Mouse (Mus musculus) hindbrain, embryonic 14.5 days (tissue): ENCODE data around the gene Usp9x. TPM values are rescaled to one million over a fixed set of nuclear protein-coding genes. Genes with fewer than 3 reads are reported as not detected.
A peak's percentile ranks its signal among the peaks of the same experiment; 100 is the strongest.

Experiments
- ATAC-seq: fragments of 200-750 bp; cut with Nextera tagmentation; 2 replicates; pipeline ENCODE4 v1.8.0; 2017; ENCODE audit warnings: moderate number of reproducible peaks, mild to moderate bottlenecking, moderate TSS enrichment, moderate library complexity; ENCODE audit not compliant: low FRiP score
- DNase-seq: peaks from one replicate; pipeline ENCODE4 v3.0.0-alpha.2; 2015; ENCODE audit warnings: low spot score
- H3K27ac ChIP-seq: fragments of 300-500 bp; sonication (generic); 2 replicates; pipeline ENCODE4 v1.5.1; 2014; ENCODE audit warnings: mild to moderate bottlenecking, moderate library complexity
- H3K27me3 ChIP-seq: fragments of 300-500 bp; sonication (generic); 2 replicates; pipeline ENCODE4 v1.6.1; 2014; ENCODE audit warnings: mild to moderate bottlenecking, low read length, mixed read lengths; ENCODE audit not compliant: control insufficient read depth, insufficient read depth
- H3K36me3 ChIP-seq: fragments of 300-500 bp; sonication (generic); replicated peaks from 2 replicates; pipeline ENCODE4 v1.6.1; 2014; ENCODE audit not compliant: control insufficient read depth, insufficient read depth
- H3K4me1 ChIP-seq: fragments of 300-500 bp; sonication (generic); replicated peaks from 2 replicates; pipeline ENCODE4 v1.6.1; 2014; ENCODE audit warnings: antibody characterized with exemption, low read length, mixed read lengths; ENCODE audit not compliant: control insufficient read depth, insufficient read depth
- H3K4me2 ChIP-seq: fragments of 300-500 bp; sonication (generic); replicated peaks from 2 replicates; pipeline ENCODE4 v1.6.1; 2014; ENCODE audit warnings: mild to moderate bottlenecking, moderate library complexity
- H3K4me3 ChIP-seq: fragments of 300-500 bp; sonication (generic); replicated peaks from 2 replicates; pipeline ENCODE4 v1.5.1; 2014; ENCODE audit warnings: mild to moderate bottlenecking, low read length
- H3K9ac ChIP-seq: fragments of 300-500 bp; sonication (generic); 2 replicates; pipeline ENCODE4 v1.6.1; 2014
- H3K9me3 ChIP-seq: fragments of 300-500 bp; sonication (generic); 2 replicates; pipeline ENCODE4 v1.6.1; 2016; ENCODE audit warnings: low read length; ENCODE audit not compliant: control insufficient read depth
- WGBS: fragments of 180-500 bp; shearing (Covaris S2); extraction: QIAGEN DNeasy Blood & Tissue Kit; methylation state at CpG from one replicate; pipeline ENCODE4 v1.1.7; 2014; 5-methylcytosine and 5-hydroxymethylcytosine counted together
- polyA plus RNA-seq: library from polyadenylated mRNA; unstranded; fragments of >200 nt; fragmentation: Nextera tagmentation; extraction: Ambion mirVana; gene quantifications from 2 replicates; pipeline ENCODE4 v1.2.1, GENCODE M21; 2014

Gene Usp9x
- polyA plus RNA-seq, 1 experiment from 2014 or later, result 91.4 TPM

- DNase-seq (peak; percentile 84), ATAC-seq (peak; percentile 99)
- peak overlapping the region; percentile 60 for H3K9ac ChIP-seq
- H3K4me3 ChIP-seq, result peak overlapping the region; percentile 37
- 8% methylated on average over 33 of the region's 35 CpGs for WGBS
- peaks cover 11% of the 10 kb centered on the region; the same call in 1 of the 2 replicates for H3K36me3 ChIP-seq
- H3K4me1 ChIP-seq, result peaks cover 10% of the 10 kb centered on the region; the same call in 1 of the 2 replicates
- H3K4me2 ChIP-seq, result peak overlapping the region; percentile 55
- H3K27ac ChIP-seq, result peak overlapping the region; percentile 81
- peaks cover 6% of the 10 kb centered on the region; the same call in 1 of the 2 replicates for H3K27me3 ChIP-seq
- no peaks in the 10 kb centered on the region for H3K9me3 ChIP-seq
These were observed 29.6 kb upstream of the Usp9x start for GRCm38 (mm10) chrX:13041630-13042129.

GRCm38 (mm10) chrX:13043780-13044179 lies 27.5 kb upstream of the Usp9x start:
- WGBS, result 94% methylated on average over 2 of the region's 2 CpGs
- H3K9ac ChIP-seq, result no peak overlapping the region
- H3K36me3 ChIP-seq, result peaks cover 11% of the 10 kb centered on the region; the same call in 1 of the 2 replicates
- no peak overlapping the region for H3K4me3 ChIP-seq
- H3K27me3 ChIP-seq, result peaks cover 6% of the 10 kb centered on the region; the same call in 1 of the 2 replicates
- H3K4me2 ChIP-seq, result no peak overlapping the region
- DNase-seq, result no peak
- no peak overlapping the region for H3K27ac ChIP-seq
- ATAC-seq, result no peak
- peaks cover 10% of the 10 kb centered on the region; the same call in 1 of the 2 replicates for H3K4me1 ChIP-seq
- H3K9me3 ChIP-seq, result no peaks in the 10 kb centered on the region

DNA sequence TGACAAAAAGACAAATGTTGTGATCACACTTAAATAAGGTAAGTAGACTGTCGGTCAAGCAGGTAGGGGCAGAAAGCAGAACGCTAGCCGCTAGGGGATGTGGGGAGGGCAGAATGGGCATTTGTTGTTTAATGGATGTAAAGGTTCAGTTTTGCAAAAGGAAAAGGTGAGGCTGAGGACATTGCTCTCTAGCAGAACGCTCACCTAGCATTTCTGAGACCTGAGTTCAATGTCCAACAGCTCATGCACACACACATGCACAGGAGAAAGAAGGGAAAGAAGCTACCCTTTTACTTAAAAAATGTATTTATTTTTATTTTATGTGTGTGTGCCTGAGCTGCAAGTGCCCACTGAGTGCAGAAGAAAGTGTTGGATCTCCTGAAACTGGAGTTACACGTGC lies 26.6 kb upstream of the Usp9x start:
- Histone ChIP-seq H3K27ac (no peak overlapping the region), H3K27me3 (0 out of 2 replicates have a peak, but pooled peaks cover 6% of the 10 kb centered on the region), H3K4me3 (no peak overlapping the region), H3K4me2 (no peak overlapping the region), H3K9me3 (no peaks in the 10 kb centered on the region), H3K4me1 (peaks cover 10% of the 10 kb centered on the region; the same call in 1 of the 2 replicates), H3K36me3 (peaks cover 11% of the 10 kb centered on the region; the same call in 1 of the 2 replicates), H3K9ac (no peak overlapping the region)
- WGBS, result 88% methylated on average over 5 of the region's 5 CpGs
- ATAC-seq, result no peak
- no peak for DNase-seq

DNA sequence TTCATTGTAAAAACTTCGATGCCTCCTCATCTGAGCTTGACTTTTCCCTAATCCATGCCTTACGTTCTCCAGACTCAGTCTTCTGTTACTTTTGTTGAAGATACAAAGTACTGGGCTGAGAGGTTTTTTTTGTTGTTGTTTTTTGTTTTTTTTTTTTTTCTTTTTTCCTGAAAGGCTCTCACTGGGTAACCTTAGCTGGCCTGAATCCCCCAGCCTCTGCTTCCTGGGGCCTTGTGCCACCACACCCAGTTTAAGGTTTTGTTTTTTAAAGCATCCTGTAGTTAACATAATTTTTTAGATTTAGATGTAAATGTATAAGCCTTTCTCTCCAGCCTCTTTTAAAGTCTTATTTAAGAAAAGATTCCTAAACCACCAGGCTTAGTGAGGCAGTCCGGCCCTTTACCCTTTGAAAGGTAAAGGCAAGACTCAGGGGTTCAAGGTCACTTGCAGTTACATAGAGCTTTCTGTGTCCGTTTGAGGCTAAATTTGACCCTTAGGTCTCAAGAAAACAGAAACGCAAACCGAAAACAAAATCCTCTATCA lies 24.3 kb upstream of the Usp9x start:
- H3K27me3 ChIP-seq, result 0 out of 2 replicates have a peak, but pooled peaks cover 8% of the 10 kb centered on the region
- ATAC-seq, result no peak
- no peak overlapping the region for H3K27ac ChIP-seq
- peaks cover 11% of the 10 kb centered on the region; the same call in 1 of the 2 replicates for H3K36me3 ChIP-seq
- WGBS, result 49% methylated on average over 6 of the region's 6 CpGs
- no peak overlapping the region for H3K4me3 ChIP-seq
- H3K4me1 ChIP-seq, result peaks cover 10% of the 10 kb centered on the region; the same call in 1 of the 2 replicates
- no peaks in the 10 kb centered on the region for H3K9me3 ChIP-seq
- DNase-seq, result no peak
- H3K4me2 ChIP-seq, result 0 out of 2 replicates have a peak overlapping the region, but pooled peaks have one; percentile 33
- H3K9ac ChIP-seq, result no peak overlapping the region

DNA sequence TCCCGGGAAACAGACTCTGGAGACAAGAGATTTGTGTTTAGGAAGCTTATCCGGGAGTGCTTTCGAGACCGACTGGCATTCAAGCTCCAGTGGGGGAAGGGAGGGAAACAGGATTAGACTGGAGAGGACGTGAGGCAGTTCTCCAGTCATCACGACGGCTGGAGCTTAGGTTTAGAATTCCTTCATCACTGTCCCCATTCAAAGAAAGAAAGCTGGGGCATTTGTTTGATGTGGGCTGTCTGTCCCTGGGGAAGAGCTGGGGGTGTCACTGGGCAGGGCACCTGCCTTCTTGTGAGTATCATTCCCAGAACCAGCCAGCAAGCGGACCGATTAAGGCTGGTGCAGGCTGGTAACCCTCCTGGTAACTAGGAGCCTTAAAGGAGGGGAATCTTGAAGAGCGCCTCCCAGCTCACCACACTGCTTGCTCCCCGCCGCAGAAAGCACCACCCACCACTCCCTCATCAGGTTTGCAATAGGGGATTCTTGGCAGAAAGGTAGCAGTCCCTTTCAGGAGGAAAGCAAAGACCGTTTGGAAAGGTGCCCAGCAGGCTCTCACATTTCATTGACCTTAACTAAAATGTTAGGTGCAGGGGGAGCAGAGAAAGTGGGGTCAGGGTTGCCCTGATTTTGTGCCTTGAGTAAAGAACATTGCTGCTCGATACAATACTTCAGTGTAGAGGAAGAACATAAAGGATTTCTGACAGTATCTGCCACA lies 23.5 kb upstream of the Usp9x start:
- Histone ChIP-seq H3K4me3 (no peak overlapping the region; the same call in 1 of the 2 replicates), H3K4me2 (peak overlapping the region; percentile 33), H3K4me1 (peaks cover 8% of the 10 kb centered on the region; the same call in 1 of the 2 replicates), H3K36me3 (peaks cover 11% of the 10 kb centered on the region; the same call in 1 of the 2 replicates), H3K27ac (peak overlapping the region; percentile 67; the same call in 1 of the 2 replicates), H3K27me3 (0 out of 2 replicates have a peak, but pooled peaks cover 8% of the 10 kb centered on the region), H3K9me3 (no peaks in the 10 kb centered on the region), H3K9ac (no peak overlapping the region)
- DNase-seq, result peak; percentile 41
- peak; percentile 59; the same call in 1 of the 2 replicates for ATAC-seq
- 12% methylated on average over 14 of the region's 14 CpGs for WGBS

DNA sequence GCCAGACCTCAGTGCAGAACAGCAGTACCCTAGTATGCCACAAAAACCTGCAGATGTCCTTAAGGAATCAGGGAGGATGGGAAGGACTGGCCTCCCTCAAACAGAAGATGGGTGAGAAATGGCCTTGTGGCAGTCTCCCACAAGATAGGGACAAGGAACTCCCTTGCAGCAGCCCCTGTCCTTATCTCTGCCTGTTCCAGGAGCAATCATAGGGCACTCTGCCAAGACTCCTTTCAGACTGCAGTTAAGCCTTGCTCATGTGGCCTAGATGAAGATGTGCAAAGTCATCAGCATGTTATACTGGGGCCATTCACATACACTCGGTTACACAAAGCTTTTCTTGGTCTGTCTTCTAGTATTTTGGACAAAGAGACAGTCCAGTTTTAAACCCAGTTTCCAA lies 16.7 kb upstream of the Usp9x start:
- no peak overlapping the region for H3K27ac ChIP-seq
- 81% methylated on average over 1 of the region's 1 CpGs for WGBS
- H3K4me2 ChIP-seq, result no peak overlapping the region
- no peak overlapping the region for H3K4me3 ChIP-seq
- ATAC-seq (no peak), DNase-seq (no peak)
- H3K36me3 ChIP-seq, result no peaks in the 10 kb centered on the region
- no peaks in the 10 kb centered on the region for H3K4me1 ChIP-seq
- no peak overlapping the region for H3K9ac ChIP-seq
- H3K9me3 ChIP-seq, result no peaks in the 10 kb centered on the region
- peaks cover 3% of the 10 kb centered on the region; the same call in 1 of the 2 replicates for H3K27me3 ChIP-seq

GRCm38 (mm10) chrX:13061961-13062360 lies 9.3 kb upstream of the Usp9x start:
- Histone ChIP-seq H3K9ac (no peak overlapping the region), H3K4me1 (no peaks in the 10 kb centered on the region), H3K4me2 (no peak overlapping the region), H3K27me3 (no peaks in the 10 kb centered on the region), H3K27ac (no peak overlapping the region), H3K36me3 (no peaks in the 10 kb centered on the region), H3K4me3 (no peak overlapping the region), H3K9me3 (no peaks in the 10 kb centered on the region)
- ATAC-seq (no peak), DNase-seq (no peak)
- WGBS, result 71% methylated on average over 3 of the region's 3 CpGs

DNA sequence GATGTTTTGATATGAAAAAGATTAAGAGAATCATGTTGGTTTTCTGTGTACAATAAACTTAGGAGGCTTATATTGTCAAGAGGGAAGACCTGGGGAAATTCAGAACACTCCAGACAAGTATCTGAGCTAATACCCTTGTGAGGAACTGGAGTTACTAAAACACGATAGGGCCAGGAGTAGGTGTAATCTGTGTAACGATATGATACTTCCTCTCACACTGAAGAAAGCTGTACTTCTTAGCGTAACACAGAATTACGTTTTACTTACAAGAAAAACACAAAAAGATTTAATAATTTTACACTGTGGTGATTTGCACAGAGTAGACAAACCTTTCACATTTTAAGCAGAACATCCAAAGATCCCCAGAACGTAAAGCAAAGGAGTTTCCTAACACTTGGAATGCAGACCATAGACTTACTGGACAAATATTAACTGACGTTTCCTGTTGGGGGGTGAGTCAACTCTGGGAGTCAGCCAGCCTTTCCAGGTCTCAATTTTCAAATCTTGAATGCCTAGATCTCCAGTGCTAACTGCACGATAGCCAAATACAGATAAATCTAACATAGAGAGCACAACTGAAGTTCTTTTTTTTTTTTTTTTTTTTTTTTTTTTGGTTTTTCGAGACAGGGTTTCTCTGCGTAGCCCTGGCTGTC lies 6.9 kb upstream of the Usp9x start:
- Histone ChIP-seq H3K4me2 (no peak overlapping the region), H3K4me3 (no peak overlapping the region), H3K9ac (no peak overlapping the region), H3K36me3 (no peaks in the 10 kb centered on the region), H3K27ac (no peak overlapping the region), H3K4me1 (no peaks in the 10 kb centered on the region), H3K9me3 (no peaks in the 10 kb centered on the region), H3K27me3 (no peaks in the 10 kb centered on the region)
- no peak for DNase-seq
- WGBS, result 88% methylated on average over 7 of the region's 9 CpGs
- no peak for ATAC-seq

DNA sequence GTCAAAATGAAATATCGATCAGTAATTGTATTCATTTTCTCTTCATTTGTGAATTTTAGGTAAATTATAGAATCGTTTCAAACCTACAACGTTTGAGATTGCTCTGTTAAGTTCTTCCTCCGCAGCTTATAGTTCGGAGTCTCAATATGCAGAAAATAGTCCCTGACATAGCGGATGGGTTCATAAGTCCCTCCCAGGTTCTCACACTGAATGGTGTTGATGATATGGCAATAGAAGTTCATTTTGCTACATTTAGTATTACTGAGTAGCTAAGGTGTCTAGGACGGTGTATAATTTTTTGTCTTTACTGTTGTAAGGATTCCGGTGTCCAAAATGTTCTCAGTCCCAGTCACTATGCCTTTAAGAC lies 1.1 kb upstream of the Usp9x start:
- Histone ChIP-seq H3K9ac (peak overlapping the region; percentile 54), H3K4me2 (peak overlapping the region; percentile 49), H3K4me3 (peak overlapping the region; percentile 75), H3K9me3 (no peaks in the 10 kb centered on the region), H3K27me3 (no peaks in the 10 kb centered on the region), H3K4me1 (no peaks in the 10 kb centered on the region), H3K36me3 (no peaks in the 10 kb centered on the region), H3K27ac (peak overlapping the region; percentile 95)
- peak; percentile 0; the same call in 1 of the 2 replicates for ATAC-seq
- peak; percentile 60 for DNase-seq
- WGBS, result 30% methylated on average over 8 of the region's 8 CpGs
